Mouse (Mus musculus) cerebellum, adult 11-12 months (tissue): ENCODE measurements at regions not wholly inside any gene's neighbourhood (a gene's known extent, or its start where the extent isn't known, plus 50 kb on each side); places are given as distances from the start of the nearest gene placed in this dataset.

Source experiments
- DNase-seq: peaks from one replicate; pipeline ENCODE4 v3.0.0; 2022

DNA sequence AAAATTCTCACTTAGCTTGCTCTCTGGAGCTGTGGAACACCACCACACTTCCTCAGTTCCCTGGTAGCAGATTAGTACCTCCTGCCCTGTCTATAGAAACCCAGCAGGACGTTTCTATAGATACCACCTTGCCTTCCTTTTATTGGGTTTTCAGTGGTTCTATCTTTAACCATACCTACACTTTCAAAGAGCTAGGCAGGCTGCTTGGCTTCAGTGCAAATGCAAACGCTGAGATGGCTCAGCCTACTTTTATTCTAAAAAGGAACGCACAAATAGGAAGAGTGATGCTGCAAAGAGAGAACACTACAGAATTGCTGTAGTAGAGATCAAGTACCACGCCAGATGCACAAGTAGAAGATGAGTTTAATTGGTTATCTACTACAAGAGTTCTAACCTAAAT is 120.9 kb upstream of the Ifne start:
- DNase-seq = no peak

DNA sequence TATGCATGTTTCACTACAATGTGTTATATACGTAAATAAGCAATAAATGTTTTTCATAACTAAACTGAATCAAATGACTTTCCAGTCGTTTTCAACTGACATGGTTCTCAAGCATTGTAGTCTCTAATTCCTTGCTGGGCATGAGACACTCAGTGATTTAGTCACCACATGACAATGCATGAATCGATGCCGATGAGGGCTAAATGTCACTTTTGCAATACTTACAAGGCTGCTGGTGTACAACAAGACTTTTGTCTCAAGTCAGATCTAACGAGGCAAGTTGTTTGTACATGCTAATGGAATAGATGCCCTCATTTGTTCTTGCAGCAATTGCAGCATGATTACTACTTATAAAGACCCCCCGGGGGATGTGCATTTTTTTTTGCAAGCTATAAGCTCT is 120.2 kb upstream of the Ifne start:
- DNase-seq = no peak

DNA sequence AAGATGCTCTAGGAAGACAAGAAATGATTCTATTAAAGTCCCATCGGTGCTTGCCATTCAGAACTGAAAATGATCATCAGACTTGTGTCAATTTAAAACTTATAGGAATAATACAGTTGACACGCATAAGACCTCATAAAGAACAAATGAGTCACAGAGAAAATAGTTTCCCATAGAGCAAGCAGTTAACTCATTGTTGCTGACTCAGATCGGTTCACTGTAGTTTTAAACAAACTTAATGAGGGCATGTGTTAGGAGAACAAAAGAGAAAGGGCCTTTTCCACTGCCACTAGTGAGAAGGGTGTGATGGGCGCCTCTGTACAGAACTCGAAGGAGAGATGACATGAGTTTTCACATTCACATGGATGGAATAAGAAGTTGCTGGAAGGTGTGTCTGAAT is 118.3 kb upstream of the Ifne start:
- DNase-seq = no peak

DNA sequence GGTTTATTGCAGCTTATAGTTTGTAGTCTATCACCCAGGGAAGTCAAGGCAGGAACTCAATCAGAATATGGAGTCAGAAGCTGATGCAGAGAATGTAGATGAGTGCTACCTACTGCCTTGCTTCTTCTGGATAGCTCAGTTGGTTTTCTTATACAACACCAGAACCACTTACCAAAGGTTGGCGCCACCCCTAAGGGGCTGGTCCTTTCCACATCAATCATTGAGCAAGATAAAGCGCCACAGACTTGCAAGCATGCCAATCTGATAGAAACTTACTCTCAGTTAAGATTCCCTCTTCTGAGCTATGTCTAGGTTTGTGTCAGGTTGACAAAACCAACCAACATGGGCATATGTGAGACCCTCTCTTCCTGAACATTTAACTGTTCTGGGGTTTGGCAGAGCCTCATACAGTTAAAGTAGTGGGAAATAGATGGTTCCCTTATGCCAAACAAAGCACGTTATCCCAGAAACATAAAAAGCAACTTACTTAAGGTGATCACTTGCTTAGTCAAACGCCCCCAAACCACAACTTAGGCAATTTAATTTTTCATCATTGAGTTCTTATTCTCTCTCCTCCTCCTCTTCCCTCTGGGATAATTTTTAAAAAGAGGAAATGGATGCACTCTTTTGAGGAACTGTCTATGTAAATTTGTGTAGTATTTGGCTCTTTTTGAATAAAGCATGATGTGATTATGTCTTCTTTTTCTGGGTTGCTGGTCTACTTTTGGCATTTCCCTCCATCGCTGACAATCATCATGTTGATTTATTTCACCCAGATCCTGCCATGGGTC is 115.3 kb upstream of the Ifne start:
- DNase-seq = no peak

DNA sequence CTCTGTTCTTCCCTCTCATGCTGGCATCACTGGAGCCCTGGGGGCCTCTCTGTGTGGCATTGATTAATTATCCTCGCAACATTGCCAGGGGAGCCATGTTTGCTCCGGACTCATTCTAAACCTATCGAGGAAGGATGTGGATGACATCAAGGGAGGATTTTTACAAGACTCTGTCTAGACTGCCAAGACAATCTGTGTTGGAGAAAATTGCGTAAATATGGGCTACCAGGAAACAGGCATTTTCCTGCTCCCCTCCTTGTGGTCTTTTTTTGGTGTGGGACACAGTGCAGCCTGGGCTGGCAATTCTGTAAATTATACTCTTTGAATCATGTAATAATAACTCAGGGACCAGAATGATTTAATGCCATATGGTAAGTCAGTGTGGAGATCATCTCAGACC is 114.5 kb upstream of the Ifne start:
- DNase-seq = no peak

DNA sequence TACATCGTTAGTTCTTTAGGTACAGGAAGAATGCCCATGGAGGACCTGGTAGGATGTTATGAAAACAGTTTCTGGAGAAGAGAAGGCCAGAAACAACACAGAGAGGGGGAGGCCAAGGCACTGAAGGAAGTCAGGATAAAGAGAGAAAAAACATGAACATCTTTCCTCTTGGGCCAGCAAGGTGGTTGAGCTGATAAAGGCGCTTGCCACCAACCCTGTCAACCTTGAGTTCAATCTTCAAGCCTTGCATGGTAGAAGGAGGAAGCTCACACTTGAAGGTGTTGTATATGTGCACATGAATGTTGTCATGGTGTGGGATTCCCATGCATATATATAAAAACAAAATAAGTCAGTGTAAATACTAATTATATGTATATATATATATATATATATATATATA is 112.5 kb upstream of the Ifne start:
- no peak for DNase-seq

DNA sequence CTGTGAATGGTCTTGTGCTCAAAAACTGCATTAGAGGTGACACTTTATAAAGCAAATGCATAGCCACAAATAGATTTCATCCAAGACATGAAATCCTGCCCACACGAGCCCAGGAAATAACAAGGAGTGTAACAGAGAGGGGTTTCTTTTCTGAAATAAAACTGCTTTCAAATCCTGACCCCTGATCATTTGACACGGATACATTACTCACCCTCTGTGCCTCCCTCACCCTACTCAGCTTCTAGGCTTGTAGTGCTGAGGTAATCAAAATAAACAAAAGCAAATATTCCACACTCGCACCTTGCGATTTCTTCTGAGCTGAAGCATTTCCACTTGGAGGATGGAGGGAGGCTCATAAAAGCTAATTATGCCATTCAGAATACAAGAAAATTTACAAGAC is 108.4 kb upstream of the Ifne start:
- DNase-seq = no peak

DNA sequence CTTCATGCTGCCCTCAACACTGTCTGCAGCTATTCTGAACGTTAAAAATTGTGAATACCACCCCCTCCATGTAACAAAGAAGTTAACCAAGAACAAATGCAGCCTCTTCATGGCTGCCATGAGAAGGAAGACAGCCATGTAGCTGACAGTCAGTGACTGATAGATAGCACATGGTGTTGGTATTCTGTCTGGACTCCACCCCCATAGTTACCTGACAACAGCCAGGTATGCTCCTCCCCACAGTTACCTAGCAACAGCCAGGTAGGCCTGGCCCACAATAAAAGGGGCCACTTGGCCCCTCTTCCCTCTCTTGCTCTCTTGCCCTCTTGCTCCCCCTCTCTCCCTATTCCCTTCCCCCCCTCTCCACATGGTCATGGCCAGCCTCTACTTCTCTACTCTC is 107.1 kb upstream of the Ifne start:
- DNase-seq = no peak

DNA sequence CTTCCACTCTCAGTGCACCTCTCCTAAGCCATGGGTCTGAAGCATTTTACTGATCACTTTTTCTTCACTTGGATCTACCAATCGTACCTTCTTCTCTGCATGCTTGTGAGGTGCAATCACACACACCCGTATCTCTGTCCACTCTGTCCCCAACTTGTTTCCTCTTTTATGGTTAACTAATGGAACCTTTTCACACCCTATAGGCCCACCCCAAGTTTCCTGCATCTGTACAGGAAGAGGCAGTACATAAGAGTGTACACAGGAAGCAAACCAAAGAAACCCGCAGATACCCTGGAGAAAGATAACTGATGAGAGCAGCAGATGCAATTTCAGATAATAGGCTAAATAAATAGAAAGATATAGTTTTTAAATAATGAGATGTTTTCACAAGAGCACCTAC is 102.5 kb upstream of the Ifne start:
- DNase-seq = no peak

DNA sequence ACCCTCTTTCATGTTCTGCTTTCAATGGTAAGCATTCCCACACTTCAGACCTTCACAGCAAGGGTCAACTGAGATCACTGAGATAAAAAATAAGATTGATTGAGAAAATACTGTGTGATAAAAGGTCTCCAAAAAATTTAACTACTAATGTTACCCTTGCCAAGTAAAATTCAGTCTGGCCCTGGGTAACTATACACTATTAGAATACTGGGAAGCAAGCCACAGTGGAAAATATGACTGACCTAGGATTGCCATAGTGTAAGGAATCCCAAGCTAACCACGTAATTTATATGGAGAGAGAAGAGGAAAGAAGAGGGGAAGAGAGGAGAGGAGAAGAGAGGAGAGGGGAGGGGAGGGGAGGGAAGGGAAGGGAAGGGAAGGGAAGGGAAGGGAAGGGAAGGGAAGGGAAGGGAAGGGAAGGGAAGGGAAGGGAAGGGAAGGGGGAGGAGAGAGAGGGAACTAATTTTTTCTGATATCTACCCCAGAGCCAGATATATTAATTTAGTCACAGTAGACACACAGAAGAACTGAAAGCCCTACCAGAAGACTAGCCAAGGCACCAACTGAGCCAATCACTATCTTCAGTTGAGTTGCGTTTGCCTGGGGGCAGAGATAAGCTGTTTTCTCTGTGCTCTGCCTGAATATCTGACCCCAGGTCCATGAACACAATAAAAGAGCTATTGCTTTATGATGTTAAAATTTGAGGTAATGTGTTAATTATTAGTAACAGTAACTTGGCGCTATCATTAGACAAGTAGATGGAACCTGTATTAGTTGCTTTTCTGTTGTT is 97.3 kb upstream of the Ifne start:
- DNase-seq = no peak

DNA sequence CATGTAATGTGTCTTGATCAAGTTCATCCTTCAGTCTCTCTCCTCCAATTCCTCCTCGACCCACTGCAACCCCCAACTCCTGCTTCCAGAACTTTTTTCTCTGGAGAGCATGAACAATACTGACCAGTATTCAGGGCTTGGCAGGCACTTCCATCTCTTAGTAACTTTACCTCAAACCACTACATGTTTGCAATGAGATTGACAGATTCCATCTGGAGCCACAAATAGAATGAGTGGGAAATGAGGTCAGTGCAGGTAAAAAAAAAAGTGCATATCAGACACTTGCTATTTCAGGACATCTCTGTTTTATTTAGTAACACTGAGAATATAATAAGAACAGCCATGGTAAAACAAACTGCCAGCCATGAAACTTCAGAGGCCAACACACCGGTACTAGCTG is 94.5 kb upstream of the Ifne start:
- DNase-seq = no peak

DNA sequence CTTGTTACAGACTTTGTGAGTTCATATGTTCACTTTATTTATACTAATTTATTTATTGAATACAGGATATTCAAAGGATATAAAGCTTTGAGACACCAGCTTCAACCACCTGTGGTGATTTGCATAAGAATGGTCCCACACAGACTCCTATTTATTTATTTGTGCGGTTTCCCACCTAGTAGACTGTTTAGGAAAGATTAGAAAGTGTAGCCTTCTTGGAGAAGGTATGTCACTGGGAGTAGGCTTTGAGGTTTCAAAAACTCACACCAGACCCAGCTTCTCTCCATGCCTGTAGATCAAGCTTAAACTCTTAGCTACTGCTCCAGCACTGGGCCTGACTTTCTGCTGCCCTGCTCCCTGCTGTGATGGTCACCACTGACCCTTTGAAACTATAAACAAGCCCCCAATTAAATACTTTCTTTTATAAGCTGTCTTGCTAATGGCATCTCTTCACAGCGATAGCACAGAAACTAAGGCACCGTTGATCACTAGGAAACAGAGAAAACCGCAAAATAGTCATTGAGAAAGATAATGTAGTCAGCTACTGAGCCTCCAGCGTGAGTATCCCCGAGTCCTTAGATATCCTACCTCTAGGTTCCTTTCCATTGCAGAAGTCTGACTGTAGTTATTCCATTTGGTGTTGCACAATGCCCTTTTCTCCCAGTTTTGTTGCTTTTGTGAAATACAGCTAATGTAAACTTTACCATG is 89.3 kb upstream of the Ifne start:
- no peak for DNase-seq

DNA sequence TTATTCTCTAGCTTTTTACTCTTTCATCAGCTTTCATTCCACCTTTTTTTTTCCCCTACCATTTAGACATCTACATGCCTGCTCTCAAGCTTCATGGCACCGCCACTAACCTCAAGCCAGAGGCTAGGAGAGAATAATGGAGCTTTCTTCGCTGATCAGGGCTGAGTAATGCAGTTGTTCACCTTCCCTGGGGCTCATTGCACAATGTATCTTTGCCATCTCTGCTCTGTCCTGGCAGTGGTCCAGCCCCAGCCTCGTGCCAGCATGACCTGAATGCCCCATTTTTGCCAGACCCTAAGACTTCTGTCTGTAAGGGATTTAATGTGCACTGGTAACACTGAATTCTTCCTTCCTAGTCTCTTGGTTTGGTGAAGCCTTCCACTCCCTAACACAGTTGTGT is 79.6 kb upstream of the Ifne start:
- no peak for DNase-seq

DNA sequence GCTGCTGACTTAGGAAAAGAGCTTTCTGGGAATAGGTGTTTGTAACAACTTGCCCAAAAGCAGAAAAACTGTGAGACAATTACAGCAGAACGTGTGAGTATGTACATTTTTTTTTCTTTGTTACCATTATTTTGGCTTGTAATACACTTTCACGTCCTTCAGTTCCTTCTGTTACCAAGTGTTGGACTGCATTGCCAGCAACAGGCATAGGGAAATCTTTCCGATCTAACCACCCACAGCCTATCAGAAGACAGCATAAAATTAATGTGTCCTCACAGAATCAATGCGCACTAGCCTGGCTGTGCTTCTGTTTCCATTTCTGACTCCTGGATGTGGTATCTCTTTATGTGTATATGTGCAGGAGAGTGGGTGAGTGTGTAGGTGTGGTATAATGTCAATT is 76.6 kb upstream of the Ifne start:
- no peak for DNase-seq

DNA sequence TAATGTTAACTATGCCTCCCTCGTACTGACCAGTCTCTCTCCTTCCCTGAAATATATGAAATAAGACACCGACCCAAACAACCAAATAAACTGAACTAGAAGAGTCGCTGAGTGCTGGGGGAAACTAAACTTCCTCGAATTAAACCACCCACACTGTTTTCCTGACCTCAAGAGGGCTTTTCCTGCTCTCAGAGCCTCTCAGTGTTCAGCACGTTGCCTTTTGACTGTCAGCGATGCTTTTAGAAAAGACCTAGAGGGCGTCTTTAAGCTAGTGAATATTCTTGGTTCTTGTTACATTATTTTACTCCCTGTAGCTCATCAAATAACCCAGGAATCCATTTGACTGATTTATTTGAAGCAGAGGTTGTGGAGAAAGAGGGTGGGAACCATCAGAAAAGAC is 76.2 kb upstream of the Ifne start:
- DNase-seq = no peak

DNA sequence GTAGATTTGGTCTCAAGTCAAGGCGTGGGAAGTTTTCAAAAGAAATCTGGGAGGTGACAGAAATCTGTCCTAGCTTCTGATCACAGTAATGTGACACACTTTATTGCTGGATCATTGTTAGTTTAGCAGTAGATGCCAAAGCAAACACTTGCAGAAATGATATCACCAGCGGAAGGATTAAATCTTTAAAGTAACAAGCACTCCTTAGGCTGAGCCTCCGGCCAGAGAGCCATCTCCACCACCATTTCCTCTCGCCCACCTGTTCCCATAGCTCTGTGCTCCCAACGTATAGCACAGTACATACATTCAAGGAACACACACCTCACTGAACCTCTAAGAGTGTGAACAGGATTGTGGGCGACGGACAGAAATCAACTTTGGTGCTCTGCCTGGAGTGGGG is 75.6 kb upstream of the Ifne start:
- no peak for DNase-seq

DNA sequence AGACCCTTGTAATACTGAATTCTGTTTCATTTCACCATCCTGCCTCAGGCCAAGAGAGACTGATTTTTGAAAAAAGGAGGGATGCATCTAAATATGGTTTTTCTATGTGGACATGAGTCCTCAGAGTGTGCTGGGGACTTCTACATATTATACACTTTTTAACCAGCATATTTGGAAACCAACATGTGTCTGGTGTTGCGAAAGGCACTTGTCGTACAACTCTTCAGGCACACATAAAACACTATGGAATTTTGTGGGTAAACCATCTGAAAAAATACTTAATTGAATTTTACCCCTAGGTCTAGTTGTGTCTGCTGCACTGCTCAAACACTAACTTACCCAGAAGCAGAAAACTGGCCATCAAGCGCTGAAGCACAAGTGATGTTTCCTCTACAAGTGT is 74.0 kb upstream of the Ifne start:
- DNase-seq = no peak

DNA sequence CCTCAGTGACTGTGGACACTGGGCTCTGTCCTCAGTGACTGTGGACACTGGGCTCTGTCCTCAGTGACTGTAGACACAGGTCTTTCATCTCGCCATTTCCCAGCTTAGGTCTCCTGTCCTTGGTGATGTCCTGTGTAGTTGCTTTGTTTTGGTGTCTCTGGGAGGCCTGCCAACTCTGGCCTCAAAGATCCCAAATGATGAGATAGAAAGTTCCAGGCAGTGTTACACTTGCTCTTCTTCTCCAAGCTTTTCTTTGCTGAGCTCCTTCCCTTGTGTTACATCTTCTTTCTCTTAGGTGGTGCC is 71.0 kb upstream of the Ifne start:
- no peak for DNase-seq

DNA sequence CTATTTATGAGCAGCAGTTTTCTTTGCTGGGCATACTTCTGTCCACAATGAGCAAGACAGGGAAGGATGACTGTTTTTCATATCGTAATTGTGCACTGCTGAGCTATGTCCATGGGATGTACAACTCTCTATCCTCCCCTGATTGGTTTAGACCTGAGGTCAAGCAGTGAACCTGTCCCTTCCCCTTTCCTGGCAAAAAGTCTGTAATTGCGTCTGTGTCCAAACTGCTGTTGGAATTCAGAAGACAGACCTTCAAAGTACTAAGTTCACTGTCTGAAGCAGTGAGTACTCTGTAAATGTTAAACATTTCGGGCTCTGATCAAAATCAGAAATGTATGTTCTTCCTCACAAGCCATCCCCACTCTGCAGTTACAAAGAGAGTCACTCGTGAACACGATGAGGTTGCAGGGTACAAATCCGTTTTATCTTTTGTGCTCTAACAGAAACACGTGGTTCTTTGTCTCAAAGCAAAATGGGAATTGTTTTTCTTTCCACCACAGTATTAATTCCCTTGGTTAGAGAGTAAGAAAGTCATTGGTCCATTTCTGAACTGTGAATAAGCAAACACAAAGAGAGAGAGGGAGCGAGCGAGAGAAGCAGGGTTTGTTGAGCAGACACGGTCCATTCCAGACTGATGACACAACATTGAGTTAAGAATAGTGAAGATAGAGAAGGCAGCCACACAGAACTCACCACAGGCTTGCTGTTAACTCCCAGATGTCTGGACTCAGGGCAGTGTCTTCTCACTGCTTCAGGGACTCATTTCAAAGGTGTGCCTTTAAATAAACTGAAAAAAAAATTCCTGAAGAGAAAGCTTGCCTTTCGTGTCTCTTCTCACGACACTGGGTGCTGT is 70.4 kb upstream of the Ifne start:
- DNase-seq = no peak

DNA sequence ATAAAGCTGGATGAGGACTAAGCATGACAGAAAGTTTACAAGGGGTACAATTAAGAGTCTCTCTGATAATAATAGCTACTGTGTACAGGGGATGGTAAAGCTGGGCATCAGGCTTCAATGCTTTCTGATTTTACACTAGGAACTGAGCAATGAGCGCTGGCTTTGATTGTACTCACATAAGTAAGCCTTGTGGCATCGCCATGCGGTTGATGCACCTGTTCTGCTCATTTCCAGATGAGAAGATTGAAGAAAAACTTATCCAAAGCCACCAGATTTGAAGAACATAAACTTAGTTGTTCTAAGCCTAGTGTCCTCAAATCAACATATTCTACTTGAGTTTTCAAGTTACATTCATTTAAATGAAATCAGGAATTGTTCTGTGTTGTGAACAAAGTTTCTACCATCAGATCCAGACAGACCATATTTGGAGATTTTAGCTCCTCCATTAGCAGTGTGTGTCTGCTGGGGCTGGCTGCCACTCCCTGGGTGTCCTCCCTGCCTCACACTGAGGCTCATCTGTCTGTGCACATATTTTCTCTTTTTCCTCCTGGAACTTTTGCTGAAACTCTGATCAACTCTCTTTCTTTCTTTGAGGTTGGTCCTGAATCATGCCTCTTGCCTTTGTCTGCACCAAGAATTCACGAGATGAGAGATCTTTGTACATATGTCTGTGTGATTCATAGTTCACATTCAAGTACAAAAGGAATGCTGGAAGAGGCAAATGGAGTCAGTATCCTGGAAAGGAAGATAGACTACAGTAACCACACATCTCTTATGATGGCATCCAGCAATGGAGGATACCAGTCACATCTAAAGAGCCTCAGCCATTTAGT is 68.2 kb upstream of the Ifne start:
- DNase-seq = no peak

DNA sequence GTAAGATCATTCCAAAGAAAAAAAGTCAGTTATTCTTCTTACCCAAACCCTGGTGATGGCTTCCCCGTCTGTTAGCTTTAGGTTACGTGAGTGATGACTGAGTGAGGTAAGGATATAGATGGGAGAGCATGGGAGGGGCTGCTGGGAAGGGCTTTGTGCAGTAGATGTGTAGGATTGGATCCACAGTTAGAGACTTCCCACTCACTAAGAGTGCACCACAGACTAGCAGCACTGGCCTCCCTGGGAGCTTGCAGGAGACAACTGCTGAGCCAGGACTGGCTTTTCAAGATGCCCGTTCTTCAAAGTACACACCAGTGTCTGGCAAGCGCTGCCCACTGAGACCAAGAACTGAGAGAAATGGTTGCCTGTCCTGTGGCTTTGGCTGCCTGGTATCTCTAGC is 62.0 kb upstream of the Ifne start:
- DNase-seq = no peak

DNA sequence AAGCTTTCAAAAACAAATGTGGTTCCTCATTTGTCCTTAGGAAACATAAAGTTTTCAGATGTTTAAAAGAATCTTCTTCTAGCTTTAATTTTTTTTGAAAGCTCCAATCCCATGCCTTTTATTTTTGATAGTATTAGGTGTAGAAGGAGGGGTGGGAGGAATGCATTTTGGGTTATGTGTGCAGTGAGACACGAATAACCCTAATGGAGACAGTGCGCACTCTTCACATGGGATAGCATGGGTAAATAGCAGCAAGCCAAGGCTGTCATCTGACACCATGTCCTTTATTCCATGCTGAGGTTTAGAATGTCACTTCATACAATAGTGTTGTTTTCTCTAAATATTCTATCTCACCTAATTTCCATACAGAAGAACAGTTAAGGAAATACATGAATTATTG is 60.7 kb upstream of the Ifne start:
- DNase-seq = no peak
